Mouse (Mus musculus) cerebellum, adult 2 months (tissue): ENCODE measurements around the gene Rb1.

ENCODE experiments used
- CTCF ChIP-seq: fragments of 200-500 bp; IDR thresholded peaks from 2 replicates; pipeline ENCODE4 v1.5.1; 2011; ENCODE audit warnings: low read depth, mild to moderate bottlenecking, control low read depth, low read length, moderate library complexity, borderline replicate concordance; ENCODE audit not compliant: insufficient read depth
- POLR2A ChIP-seq: fragments of 200-500 bp; IDR thresholded peaks from 2 replicates; pipeline ENCODE4 v1.6.1; 2011; ENCODE audit warnings: low read length, control low read depth, borderline replicate concordance; ENCODE audit not compliant: insufficient read depth

DNA sequence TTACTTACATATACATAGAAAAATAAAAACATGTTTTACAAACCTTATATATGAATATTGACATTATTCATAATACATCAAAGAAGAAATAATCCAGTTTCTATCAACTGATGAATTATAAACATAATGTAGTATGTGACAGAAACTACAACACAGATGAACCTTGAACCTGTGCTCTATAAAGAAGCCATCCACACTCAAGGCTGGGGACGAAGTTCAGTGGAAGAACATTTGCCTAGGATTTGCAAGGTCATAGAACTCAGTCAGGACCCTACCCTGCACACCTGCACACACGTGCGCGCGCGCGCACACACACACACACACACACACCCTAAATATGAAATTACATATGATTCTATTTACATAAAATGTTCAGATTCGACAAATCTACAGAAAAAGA lies 115.4 kb downstream of the Rb1 start:
- TF ChIP-seq CTCF (no peak), POLR2A (no peak)
